Mouse (Mus musculus): ENCODE results near the gene Mki67. TPM values are rescaled to one million over a fixed set of nuclear protein-coding genes. Genes with fewer than 3 reads are reported as not detected.

Gene Mki67
- total RNA-seq (2021): 10 to 100 TPM; 61.5 to 67.8 TPM
- long read RNA-seq, experiment 1, partial matches to known transcripts: 3 of 4 reads
- long read RNA-seq, experiment 1, other reads (novel, unspliced or antisense): 1 of 4 reads
- long read RNA-seq, experiment 2, full-length matches to known transcripts: 4 of 15 reads
- long read RNA-seq, experiment 2, partial matches to known transcripts: 10 of 15 reads
- long read RNA-seq, experiment 2, other reads (novel, unspliced or antisense): 1 of 15 reads

- peak; percentile 28 to 31 for DNase-seq (ENCODE audit: low spot score in 2 of 2)
Observed at GRCm38 (mm10) chr7:135715642-135716444, at the start of gene Mki67. Mki67 (minus strand) TSS chr7:135716361.

GRCm38 (mm10) chr7:135763311-135763710, 47.1 kb upstream of the Mki67 start:
- DNase-seq (ENCODE audit: low spot score in 2 of 2): no peak

GRCm38 (mm10) chr7:135758754-135759510, 42.8 kb upstream of the Mki67 start:
- no peak for DNase-seq (ENCODE audit: low spot score in 2 of 2)

- no peak for DNase-seq (ENCODE audit: low spot score in 2 of 2)
Observed at GRCm38 (mm10) chr7:135758171-135758570, 42.0 kb upstream of the Mki67 start.

- DNase-seq (ENCODE audit: low spot score in 2 of 2): no peak
Observed at GRCm38 (mm10) chr7:135756984-135757586, 40.9 kb upstream of the Mki67 start.

GRCm38 (mm10) chr7:135748986-135749385, 32.8 kb upstream of the Mki67 start:
- peak in 1 of 2 experiments; percentile 56 for DNase-seq (ENCODE audit: low spot score in 2 of 2)

- DNase-seq (ENCODE audit: low spot score in 2 of 2): no peak
Observed at GRCm38 (mm10) chr7:135747072-135747471, 30.9 kb upstream of the Mki67 start.

GRCm38 (mm10) chr7:135746528-135746927, 30.4 kb upstream of the Mki67 start:
- DNase-seq (ENCODE audit: low spot score in 2 of 2): no peak

- peak in 1 of 2 experiments; percentile 25 for DNase-seq (ENCODE audit: low spot score in 2 of 2)
Observed at GRCm38 (mm10) chr7:135745091-135745490, 28.9 kb upstream of the Mki67 start.

GRCm38 (mm10) chr7:135740453-135740852, 24.3 kb upstream of the Mki67 start:
- DNase-seq (ENCODE audit: low spot score in 2 of 2): no peak

GRCm38 (mm10) chr7:135736581-135736886, 20.4 kb upstream of the Mki67 start:
- no peak for DNase-seq (ENCODE audit: low spot score in 2 of 2)

- DNase-seq (ENCODE audit: low spot score in 2 of 2): peak; percentile 60 to 81
Observed at GRCm38 (mm10) chr7:135735691-135736580, 19.8 kb upstream of the Mki67 start.

- DNase-seq (ENCODE audit: low spot score in 2 of 2): no peak
Observed at GRCm38 (mm10) chr7:135734911-135735646, 18.9 kb upstream of the Mki67 start.

- no peak for DNase-seq (ENCODE audit: low spot score in 2 of 2)
Observed at GRCm38 (mm10) chr7:135734379-135734778, 18.2 kb upstream of the Mki67 start.

GRCm38 (mm10) chr7:135728038-135728437, 11.9 kb upstream of the Mki67 start:
- DNase-seq (ENCODE audit: low spot score in 2 of 2): no peak

GRCm38 (mm10) chr7:135726707-135727106, 10.5 kb upstream of the Mki67 start:
- DNase-seq (ENCODE audit: low spot score in 2 of 2): no peak

- no peak for DNase-seq (ENCODE audit: low spot score in 2 of 2)
Observed at GRCm38 (mm10) chr7:135723672-135724341, 7.6 kb upstream of the Mki67 start.

GRCm38 (mm10) chr7:135722011-135722838, 6.1 kb upstream of the Mki67 start:
- no peak for DNase-seq (ENCODE audit: low spot score in 2 of 2)
